Mouse (Mus musculus) CH12.LX (cell line): Measurements from ENCODE around the gene Sergef. TPM values are rescaled to one million over a fixed set of nuclear protein-coding genes. Genes with fewer than 3 reads are reported as not detected.
"Not testable (repeated sequence)": the region's sequence is repeated elsewhere in the genome, so short reads cannot be mapped to it uniquely, and the experiment has no call there.

Source experiments
- DNase-seq: peaks from one replicate; pipeline ENCODE4 v3.0.0-alpha.2; 2013; ENCODE audit errors: extremely low read depth
- H3K27ac ChIP-seq: 2 replicates; pipeline ENCODE4 v1.5.1; 2012; ENCODE audit warnings: low read depth, mild to moderate bottlenecking, control low read depth, moderate library complexity; ENCODE audit not compliant: insufficient read depth
- H3K27me3 ChIP-seq: replicated peaks from 2 replicates; pipeline ENCODE3; 2012; ENCODE audit warnings: inconsistent platforms
- H3K36me3 ChIP-seq, 2 experiments: replicated peaks in 1 of 2; 2 replicates each; pipeline versions ENCODE3 to v1.6.1; 2012; ENCODE audit warnings: inconsistent platforms in 1 of 2, low read length in 1 of 2, mild to moderate bottlenecking in 1 of 2, mixed read lengths in 1 of 2, moderate library complexity in 1 of 2; ENCODE audit not compliant: control insufficient read depth in 1 of 2, insufficient read depth in 1 of 2
- H3K4me1 ChIP-seq, 2 experiments: 2 replicates each; pipeline ENCODE4 v1.6.1; 2012; ENCODE audit warnings: inconsistent platforms in 1 of 2, moderate library complexity in 1 of 2; ENCODE audit not compliant: insufficient read depth in 2 of 2, control insufficient read depth in 1 of 2
- H3K4me2 ChIP-seq: 2 replicates; pipeline ENCODE4 v1.6.1; 2012; ENCODE audit warnings: low read depth, mild to moderate bottlenecking, control low read depth; ENCODE audit not compliant: poor library complexity, insufficient read depth, severe bottlenecking
- H3K4me3 ChIP-seq, 3 experiments: fragments of 150-350 bp in 1 of 3; sonication (generic) in 1 of 3; replicated peaks in 1 of 3; 2 replicates each; pipeline versions ENCODE3 to v1.5.1; 2011 to 2012; ENCODE audit warnings: low read depth in 2 of 3, low read length in 2 of 3, mild to moderate bottlenecking in 2 of 3, moderate library complexity in 2 of 3, control low read depth in 1 of 3, improper control_type of control experiment in 1 of 3, inconsistent platforms in 1 of 3, mixed read lengths in 1 of 3; ENCODE audit not compliant: poor library complexity in 1 of 3
- H3K79me2 ChIP-seq: replicated peaks from 2 replicates; pipeline ENCODE4 v1.6.1; 2012; ENCODE audit warnings: mild to moderate bottlenecking, moderate library complexity; ENCODE audit not compliant: control insufficient read depth, poor library complexity, insufficient read depth, severe bottlenecking; ENCODE audit errors: extremely low read depth
- H3K9ac ChIP-seq: 2 replicates; pipeline ENCODE4 v1.6.1; 2012; ENCODE audit warnings: low read depth, mild to moderate bottlenecking, control low read depth, moderate library complexity; ENCODE audit not compliant: insufficient read depth
- H3K9me3 ChIP-seq: replicated peaks from 2 replicates; pipeline ENCODE3; 2012; ENCODE audit warnings: low read length, inconsistent platforms, mixed read lengths
- BHLHE40 ChIP-seq: IDR thresholded peaks from 2 replicates; pipeline ENCODE4 v1.6.1; 2011; ENCODE audit warnings: mild to moderate bottlenecking, low read depth, low read length, improper control_type of control experiment
- CHD2 ChIP-seq: IDR thresholded peaks from 2 replicates; pipeline ENCODE4 v1.6.1; 2011; ENCODE audit warnings: low read length, improper control_type of control experiment
- E2F4 ChIP-seq: IDR thresholded peaks from 2 replicates; pipeline ENCODE4 v1.6.1; 2011; ENCODE audit warnings: low read depth, low read length, improper control_type of control experiment; ENCODE audit not compliant: insufficient replicate concordance
- ETS1 ChIP-seq: conservative IDR thresholded peaks from 2 replicates; pipeline ENCODE4 v1.6.1; 2012; ENCODE audit warnings: low read depth, mild to moderate bottlenecking, inconsistent platforms, low read length, improper control_type of control experiment, moderate library complexity
- IRF4 ChIP-seq: IDR thresholded peaks from 2 replicates; pipeline ENCODE4 v1.6.1; 2014; ENCODE audit warnings: low read depth, mild to moderate bottlenecking, inconsistent platforms, low read length, improper control_type of control experiment
- POLR2AphosphoS2 ChIP-seq: IDR thresholded peaks from 2 replicates; pipeline ENCODE4 v1.6.1; 2011; ENCODE audit warnings: low read depth, low read length, improper control_type of control experiment
- SIN3A ChIP-seq: IDR thresholded peaks from 2 replicates; pipeline ENCODE4 v1.6.1; 2012; ENCODE audit warnings: low read length, improper control_type of control experiment, inconsistent platforms
- TCF12 ChIP-seq: IDR thresholded peaks from 2 replicates; pipeline ENCODE4 v1.6.1; 2014; ENCODE audit warnings: low read depth, mild to moderate bottlenecking, inconsistent platforms, low read length, improper control_type of control experiment
- dilution Hi-C: fragments of 300-500 bp; cut with MboI; formaldehyde crosslinking; loops from 2 replicates; pipeline ENCODE4 v1.14.3; 2020; ENCODE audit warnings: low sequenced_read_pairs; ENCODE audit not compliant: extremely low pct_unique_long_range_greater_than_20kb, extremely low pct_ligation_motif_present
- in situ Hi-C: fragments of 300-500 bp; cut with MboI; formaldehyde crosslinking; loops from 3 replicates; pipeline ENCODE4 v1.14.3; 2019; ENCODE audit warnings: low sequenced_read_pairs, low pct_ligation_motif_present, low pct_unique_long_range_greater_than_20kb, mixed read lengths
- polyA plus RNA-seq: library from polyadenylated mRNA; unstranded; fragments of >175 nt; gene quantifications from 2 replicates; pipeline ENCODE4 v1.2.1, GENCODE M21; 2012; ENCODE audit warnings: low read depth; ENCODE audit not compliant: insufficient read length
- total RNA-seq, 2 experiments: library from RNA; depleted of rRNA; stranded (reverse); fragments of 300-350 nt in 1 of 2; fragments of >200 nt in 1 of 2; gene quantifications; 2 replicates each; pipeline ENCODE4 v1.2.3; 2012 to 2014

Gene Sergef
- total and polyA plus RNA-seq, 3 experiments: 13.0 to 18.0 (median 14.1) TPM

GRCm38 (mm10) chr7:46680732-46681131 lies 41.1 kb upstream of the Sergef start:
- TF ChIP-seq ETS1 (peak; percentile 50; the same call in 1 of the 2 replicates), POLR2AphosphoS2 (no peak)
- peaks cover 4 to 45% of the 10 kb centered on the region in 2 experiments for H3K4me1 ChIP-seq
- no peak overlapping the region for H3K4me2 ChIP-seq
- in situ Hi-C loops (no loop called here), dilution Hi-C loops (no loop called here)
- no peak overlapping the region for H3K27ac ChIP-seq
- no peaks in the 10 kb centered on the region for H3K36me3 ChIP-seq
- no peak overlapping the region for H3K9ac ChIP-seq
- no peaks in the 10 kb centered on the region for H3K9me3 ChIP-seq
- DNase-seq: no peak
- no peaks in the 10 kb centered on the region for H3K79me2 ChIP-seq
- no peak overlapping the region for H3K4me3 ChIP-seq
- no peaks in the 10 kb centered on the region for H3K27me3 ChIP-seq

- H3K9ac ChIP-seq, dilution Hi-C loops, H3K9me3 ChIP-seq, H3K4me2 ChIP-seq, H3K4me3 ChIP-seq, H3K36me3 ChIP-seq, in situ Hi-C loops, H3K27ac ChIP-seq, H3K79me2 ChIP-seq, H3K27me3 ChIP-seq: not testable (repeated sequence)
- TF ChIP-seq BHLHE40 (peak; percentile 77), ETS1 (peak; percentile 41; the same call in 1 of the 2 replicates), TCF12 (0 out of 2 replicates have a peak, but pooled peaks have one; percentile 19)
- peaks cover 4 to 48% of the 10 kb centered on the region in 2 experiments for H3K4me1 ChIP-seq
- peak; percentile 31 for DNase-seq
Observed at GRCm38 (mm10) chr7:46679044-46679443, 39.4 kb upstream of the Sergef start.

GRCm38 (mm10) chr7:46678417-46678816 lies 38.8 kb upstream of the Sergef start:
- Histone ChIP-seq H3K27ac (no peak overlapping the region), H3K79me2 (no peaks in the 10 kb centered on the region), H3K4me2 (no peak overlapping the region), H3K9ac (no peak overlapping the region), H3K4me3 (no peak overlapping the region), H3K4me1 (peaks cover 4 to 48% of the 10 kb centered on the region in 2 experiments), H3K27me3 (no peaks in the 10 kb centered on the region), H3K9me3 (no peaks in the 10 kb centered on the region), H3K36me3 (no peaks in the 10 kb centered on the region)
- TF ChIP-seq SIN3A (no peak), ETS1 (peak; percentile 46; the same call in 1 of the 2 replicates), E2F4 (no peak), CHD2 (no peak), IRF4 (peak; percentile 16; the same call in 1 of the 2 replicates), BHLHE40 (no peak), TCF12 (peak; percentile 34; the same call in 1 of the 2 replicates)
- dilution Hi-C loops: no loop called here
- in situ Hi-C loops: no loop called here
- no peak for DNase-seq
